Mouse (Mus musculus) left cerebral cortex, adult 11 months (tissue): ENCODE results near the gene Kcnh1.

Experiments used
- DNase-seq: peaks from one replicate; pipeline ENCODE4 v3.0.0; 2022; ENCODE audit warnings: low spot score

The Kcnh1 gene

GRCm38 (mm10) chr1:192268878-192269277, 78.3 kb downstream of the Kcnh1 start:
- no peak for DNase-seq

DNA sequence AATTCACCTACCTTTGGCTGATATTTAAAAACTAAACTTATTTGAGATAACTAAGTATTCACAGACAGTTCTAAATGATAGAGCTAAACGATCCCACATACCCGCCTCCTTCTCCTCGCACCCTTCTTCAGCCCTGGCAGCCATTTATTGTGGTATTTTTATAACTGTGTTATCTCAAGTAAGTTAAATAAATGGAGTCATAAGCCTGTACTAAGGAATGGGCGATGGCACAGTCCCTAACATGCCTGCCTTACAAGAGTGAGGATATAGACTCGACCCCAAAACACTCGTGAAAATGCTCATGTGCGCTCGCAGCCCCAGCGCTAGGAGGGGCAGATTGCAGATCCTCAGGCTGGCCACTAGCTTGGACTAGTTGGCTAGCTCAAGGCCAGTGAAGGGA, 79.3 kb downstream of the Kcnh1 start:
- DNase-seq: peak; percentile 47

DNA sequence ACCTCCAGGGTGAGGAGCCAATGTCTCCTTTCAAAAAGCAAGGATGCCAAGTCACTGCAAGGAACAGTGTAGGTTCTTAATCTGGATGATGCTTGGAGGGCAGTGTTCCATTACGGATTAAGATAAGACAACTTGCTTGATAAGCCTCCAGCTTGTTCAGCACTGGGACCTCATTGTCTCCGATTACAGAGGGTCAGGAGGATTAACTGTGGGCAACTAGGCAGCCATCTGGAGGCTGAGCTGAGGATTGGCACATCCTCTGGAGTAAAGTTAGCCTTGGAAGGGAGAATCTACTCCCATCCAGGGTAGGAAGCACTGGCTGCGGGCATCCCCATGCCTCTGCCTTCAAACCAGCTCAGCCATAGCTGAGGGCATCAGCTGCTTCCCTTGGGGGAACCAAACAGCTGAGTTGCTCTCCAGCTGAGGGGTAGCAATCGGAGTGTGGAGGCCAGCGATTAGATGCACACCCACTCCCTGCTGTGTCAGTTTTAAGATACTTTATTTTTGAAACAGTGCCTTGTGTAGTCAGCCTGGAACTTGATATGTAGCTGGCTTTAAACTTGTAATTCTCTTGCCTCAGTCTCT, 87.3 kb downstream of the Kcnh1 start:
- DNase-seq: no peak

- no peak for DNase-seq
These were observed 93.8 kb downstream of the Kcnh1 start for GRCm38 (mm10) chr1:192284340-192284739.

DNA sequence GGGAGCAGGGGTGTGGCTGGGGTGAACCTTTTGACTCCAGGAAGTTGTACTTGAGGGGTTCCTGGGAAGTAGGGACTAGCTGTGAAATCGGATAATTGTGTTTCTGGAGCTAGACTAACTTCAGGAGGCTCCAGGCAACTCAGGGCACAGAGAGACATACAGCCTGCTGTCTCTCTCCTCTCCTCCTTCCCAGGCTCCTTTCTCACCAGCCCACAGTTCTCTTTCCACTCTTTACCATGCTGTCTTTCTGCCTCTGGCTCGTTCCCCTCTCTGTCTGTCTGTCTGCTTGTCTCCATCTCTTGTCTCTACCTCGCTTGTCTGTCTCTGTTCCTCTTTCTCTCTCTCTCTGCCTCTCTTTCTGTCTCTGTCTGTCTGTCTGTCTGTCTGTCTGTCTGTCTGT, 94.4 kb downstream of the Kcnh1 start:
- no peak for DNase-seq

DNA sequence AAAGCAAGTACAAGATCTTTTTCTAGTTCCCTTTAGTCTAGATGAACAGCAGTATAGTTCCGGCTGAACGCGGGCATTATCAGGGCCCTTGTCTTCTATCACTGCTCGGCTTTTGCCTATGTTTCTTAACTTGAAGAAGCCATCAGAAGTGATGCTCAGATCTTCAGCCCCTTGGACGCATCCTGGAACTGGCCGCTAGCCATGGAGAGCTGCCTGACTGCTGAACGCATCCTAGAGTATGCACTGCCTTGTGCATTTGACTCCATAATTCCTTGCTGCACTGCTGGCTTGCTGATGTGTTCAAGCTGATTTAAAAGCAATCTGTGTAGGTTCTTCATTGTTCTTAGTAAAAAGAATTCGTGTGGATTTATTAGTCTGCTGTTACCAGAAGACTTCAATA, 97.9 kb downstream of the Kcnh1 start:
- no peak for DNase-seq

- no peak for DNase-seq
These were observed 100.7 kb downstream of the Kcnh1 start for GRCm38 (mm10) chr1:192291286-192291685.

DNA sequence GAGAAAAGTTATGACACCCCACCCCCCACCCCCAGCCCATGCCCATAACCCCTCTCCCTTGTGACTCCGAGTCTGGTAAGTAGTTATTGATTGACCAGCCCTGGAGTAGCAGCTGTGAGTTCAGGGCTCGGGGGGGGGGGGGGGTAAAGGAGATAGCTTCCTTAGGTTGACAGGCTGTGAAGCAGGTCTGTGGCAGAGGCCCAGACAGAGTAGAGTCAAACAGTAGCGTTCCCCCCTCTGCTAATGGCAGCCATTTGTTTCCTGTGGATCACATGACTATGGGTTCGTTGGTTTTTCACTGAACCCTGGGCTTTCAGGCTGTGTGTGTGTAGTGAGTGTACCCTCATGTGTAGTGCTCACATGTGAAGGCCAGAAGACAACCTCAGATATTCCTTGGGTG, 102.8 kb downstream of the Kcnh1 start:
- DNase-seq: no peak

DNA sequence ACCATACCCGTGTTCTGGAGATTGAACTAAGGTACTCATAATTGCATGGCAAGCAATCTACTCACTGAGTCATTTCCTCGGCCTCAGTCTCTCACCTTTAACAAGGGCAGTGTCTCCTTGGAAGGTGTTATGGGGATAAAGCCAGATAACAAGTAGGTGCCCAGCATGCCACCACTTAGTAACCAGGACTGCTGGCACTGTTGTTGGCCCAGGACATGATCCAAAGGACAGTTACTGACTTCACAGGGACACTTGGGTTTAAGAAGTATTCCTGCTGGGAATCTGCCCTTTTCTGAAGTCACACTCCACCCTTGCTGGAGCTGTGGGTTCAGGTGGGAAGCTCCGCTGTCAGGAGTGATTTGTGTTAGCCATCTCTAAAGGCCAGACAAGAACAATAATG, 103.3 kb downstream of the Kcnh1 start:
- DNase-seq: no peak

DNA sequence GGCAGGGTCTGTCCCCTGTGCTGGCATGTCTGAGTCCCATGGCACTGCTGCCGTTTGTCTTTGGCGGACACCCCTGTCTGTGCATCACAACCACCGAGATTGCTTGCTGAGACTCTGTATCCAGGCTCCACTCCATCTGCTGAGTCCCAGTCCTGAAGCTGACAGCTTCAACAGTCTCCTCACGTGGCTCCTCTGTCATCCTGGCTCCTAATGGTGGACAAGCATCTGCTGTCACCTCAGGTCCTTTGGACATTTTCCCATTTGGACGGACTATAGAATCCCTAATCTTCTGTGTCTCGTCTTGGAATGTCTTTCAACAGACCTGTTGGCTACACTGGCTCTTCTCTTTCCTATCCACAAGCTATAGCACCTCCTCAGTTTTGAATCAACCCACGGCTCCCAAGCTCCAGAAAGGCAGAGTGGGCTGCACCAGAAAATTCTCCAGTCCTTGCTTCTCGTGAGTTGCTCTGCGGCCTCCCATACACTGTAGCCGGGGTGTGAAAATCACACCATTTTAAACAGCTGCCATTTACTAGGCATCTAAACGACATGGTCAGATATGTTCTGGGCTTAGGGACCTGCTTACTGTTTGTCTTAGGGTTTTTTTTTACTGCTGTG, 104.8 kb downstream of the Kcnh1 start:
- no peak for DNase-seq

DNA sequence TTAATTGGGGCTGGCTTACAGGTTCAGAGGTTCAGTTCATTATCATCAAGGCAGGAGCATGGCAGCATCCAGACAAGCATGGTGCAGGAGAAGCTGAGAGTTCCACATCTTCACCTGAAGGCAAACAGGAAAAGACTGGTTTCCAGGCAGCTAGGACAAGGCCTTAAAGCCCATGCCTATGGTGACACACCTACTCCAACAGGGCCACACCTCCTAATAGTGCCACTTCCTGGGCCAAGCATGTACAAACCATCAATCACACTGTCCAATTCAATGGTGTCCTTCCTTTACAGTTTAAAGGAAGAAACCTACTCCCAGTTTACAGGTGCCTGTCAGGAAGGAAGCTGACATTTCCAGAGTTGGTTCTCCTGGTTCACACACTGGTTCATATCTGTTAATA, 105.3 kb downstream of the Kcnh1 start:
- no peak for DNase-seq

DNA sequence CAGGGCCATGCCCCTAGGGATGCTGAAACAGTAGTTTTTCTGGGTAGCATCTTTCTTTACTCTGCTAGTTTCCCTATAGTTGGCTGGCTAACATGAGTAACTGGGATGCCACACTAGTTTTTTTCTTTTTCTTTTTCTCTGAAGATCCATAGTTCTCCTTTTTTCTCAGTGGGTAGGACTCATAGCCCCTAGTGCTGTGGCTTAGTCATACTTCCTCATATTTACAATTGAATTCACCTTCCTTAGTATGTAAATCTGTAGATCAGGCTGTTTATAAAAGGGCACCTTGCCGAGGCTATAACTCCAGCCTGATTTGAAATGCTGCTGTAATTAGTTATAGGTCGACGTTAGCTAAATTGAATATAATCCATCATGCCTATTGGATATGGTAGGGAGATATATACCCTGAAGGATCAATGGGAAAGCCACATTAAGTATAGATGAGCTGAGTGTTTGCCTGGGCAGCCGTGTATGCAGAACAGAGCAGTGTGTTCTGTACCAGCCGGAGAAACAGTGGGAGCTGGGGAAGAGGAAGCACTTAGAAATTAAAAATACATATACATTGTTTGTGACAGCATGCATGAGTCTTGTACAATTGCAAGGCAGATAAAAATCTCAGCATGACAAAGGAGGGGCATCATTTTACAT, 107.0 kb downstream of the Kcnh1 start:
- DNase-seq: no peak

DNA sequence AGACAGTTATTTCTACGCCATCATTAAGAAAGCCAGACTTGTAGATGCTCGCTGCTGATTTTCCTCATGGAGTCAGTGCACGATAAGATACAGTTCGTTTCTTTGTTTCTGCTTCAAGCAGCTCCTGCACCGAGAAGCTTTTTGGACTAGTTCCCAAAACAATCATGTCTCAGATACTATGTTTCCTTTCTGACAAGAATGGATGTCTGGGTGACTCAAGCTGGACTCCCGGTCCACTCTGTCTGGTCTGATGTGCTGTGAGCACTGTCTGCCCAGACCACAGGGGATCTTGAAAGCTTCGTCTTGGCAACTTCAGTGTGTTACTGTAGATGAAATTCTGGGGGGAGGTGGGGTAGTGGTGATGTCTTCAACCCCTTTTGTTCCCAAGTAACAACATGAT, 109.8 kb downstream of the Kcnh1 start:
- no peak for DNase-seq

GRCm38 (mm10) chr1:192303615-192304014, 113.0 kb downstream of the Kcnh1 start:
- DNase-seq: no peak

DNA sequence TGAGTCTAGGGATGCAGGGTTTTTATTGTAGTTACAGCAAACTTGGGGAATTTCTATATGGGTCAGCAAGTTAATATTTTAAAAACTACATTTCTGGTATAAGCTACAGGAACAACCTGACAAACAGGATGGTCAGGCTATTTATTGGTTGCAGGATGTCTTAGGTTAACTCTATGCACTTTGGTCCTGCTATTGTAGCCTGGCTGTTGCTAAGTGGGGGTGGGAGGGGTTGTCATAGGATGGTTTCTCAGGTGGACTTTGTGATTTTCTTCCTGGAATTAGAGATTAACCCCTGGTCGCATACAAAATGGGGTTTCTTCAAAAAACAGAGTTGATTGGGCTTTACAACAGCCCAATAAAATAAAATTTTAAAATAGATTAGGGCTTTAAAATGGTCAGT, 114.6 kb downstream of the Kcnh1 start:
- DNase-seq: no peak

GRCm38 (mm10) chr1:192307055-192307454, 116.5 kb downstream of the Kcnh1 start:
- DNase-seq: no peak

DNA sequence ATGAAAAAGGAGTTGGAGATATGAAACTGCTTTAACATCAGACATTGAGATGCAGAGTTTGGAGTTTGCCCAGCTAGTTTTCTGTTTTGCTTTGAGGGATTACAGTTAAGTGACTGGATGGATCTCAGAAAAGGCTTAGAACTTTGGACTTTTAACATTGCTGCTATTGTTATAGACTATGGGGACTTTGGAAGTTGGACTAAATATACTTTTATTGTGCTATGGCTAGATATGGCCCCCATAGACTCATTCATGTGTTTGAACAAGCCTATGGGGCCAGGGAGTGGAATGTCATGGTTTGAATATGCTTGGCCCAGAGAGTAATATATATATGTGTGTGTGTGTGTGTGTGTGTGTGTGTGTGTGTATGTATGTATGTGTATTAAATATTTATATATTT, 120.7 kb downstream of the Kcnh1 start:
- no peak for DNase-seq

DNA sequence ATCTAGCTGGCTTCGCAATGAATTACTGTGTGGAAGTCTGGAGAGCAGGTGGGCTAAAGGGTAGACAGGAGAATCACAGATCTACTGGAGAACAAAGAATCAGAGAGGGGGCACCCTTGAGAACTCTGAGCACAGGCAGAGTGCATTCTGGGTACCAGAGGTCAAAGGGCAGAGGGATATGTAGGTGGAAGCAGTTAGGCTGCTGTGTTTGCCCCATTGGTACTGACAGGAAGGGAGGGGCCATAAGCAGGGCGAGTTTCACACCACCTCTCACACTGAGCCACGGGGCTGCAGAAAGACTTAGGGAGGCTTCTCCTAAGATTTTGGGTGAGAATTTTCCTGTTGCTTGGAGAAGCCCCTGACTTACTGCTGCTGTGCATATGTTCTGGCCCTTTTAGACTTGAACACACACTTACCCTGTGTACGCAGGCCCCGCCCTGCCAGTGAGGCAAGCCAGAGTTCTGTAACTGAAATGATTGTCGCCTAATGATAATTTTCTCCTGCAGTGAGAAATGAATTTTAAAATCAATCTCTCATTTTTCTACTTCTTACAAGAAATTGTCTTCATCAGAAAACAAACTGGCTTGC, 121.4 kb downstream of the Kcnh1 start:
- DNase-seq: no peak

DNA sequence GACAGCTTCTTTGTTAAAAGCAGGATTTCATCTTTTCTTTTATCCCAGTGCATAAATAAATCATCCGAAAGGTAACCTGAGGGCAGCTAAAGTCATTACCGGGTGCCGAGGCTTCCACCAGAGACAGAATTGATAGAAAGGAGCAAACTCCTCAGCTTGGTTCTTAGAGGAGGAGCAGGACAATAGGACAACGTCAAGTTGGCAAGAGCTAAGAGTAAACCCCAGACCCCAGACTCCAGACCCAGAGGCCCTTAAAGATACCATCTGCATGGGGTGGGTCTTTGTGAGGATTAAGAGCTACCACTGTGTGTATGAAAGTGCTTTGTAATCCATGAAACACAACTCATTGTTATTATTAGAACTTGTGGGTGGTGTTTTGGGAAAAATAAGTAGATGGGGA, 121.9 kb downstream of the Kcnh1 start:
- no peak for DNase-seq

- no peak for DNase-seq
These were observed 122.4 kb downstream of the Kcnh1 start for GRCm38 (mm10) chr1:192312998-192313397.

DNA sequence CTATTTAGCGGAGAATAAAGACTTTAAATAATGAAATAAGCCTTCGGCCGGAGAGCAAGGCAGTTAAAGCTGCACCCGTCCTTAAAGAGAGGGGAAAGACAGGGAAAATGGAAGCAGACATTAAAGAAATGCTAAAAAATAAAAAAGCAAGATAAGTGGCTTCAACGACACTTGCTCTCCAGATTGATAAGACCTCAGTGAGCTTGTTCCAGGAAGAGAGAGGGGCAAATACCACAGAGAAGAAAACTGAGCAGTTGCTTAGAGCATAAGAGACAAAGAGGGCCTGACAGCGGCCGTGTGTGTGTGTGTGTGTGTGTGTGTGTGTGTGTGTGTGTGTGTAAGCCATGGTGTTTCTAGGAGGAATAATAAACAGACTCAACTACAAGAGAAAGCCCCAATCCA, 123.0 kb downstream of the Kcnh1 start:
- no peak for DNase-seq

DNA sequence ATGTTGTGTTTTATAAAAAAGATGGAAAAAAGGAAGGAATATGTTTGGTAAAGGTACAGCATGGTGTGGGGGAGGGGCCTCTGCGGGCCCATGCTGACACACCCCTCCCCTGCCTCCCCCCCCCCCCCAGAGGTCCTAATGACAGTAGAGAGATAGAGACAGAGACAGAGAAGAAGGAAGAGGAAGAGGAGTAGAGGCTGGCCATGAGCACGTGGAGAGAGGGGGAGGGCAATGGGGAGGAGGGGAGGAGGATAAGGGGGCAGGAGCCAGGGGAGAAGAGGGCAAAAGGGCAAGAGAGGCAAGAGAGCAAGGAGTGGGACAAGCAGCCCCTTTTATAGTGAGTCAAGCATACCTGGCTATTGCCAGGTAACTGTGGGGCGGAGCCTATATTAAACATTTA, 123.5 kb downstream of the Kcnh1 start:
- DNase-seq: no peak

GRCm38 (mm10) chr1:192315392-192316070, 125.0 kb downstream of the Kcnh1 start:
- DNase-seq: no peak
